Mouse (Mus musculus): ENCODE results near the gene H2-M10.4.

GRCm38 (mm10) chr17:36483865-36484264, 21.7 kb upstream of the H2-M10.4 start:
- no peak for TF ChIP-seq CTCF (IDR thresholded peaks at IDR 0.05; ENCODE audit: control insufficient read depth, insufficient read depth, insufficient read length)
- no peak for TF ChIP-seq MYOD1 (IDR thresholded peaks at IDR 0.05; ENCODE audit: control insufficient read depth, insufficient read length, low read depth)
- TF ChIP-seq MAX (IDR thresholded peaks at IDR 0.05): no peak

Data from C2C12 (cell line).